Mouse (Mus musculus) megakaryocyte-erythroid progenitor cell, adult 5-6 weeks (primary cell): Measurements from ENCODE around the gene Tle4. TPM values are rescaled to one million over a fixed set of nuclear protein-coding genes. Genes with fewer than 3 reads are reported as not detected.

Experiments
- ATAC-seq: replicated peaks from 2 replicates; pipeline ENCODE4 v1.8.0; 2016; ENCODE audit warnings: mild to moderate bottlenecking, inconsistent platforms; ENCODE audit not compliant: severe bottlenecking, poor library complexity, low FRiP score, low TSS enrichment
- total RNA-seq, 2 experiments: library from RNA; stranded (forward) in 1 of 2; stranded (reverse) in 1 of 2; fragments of 200-1000, 215-1000 nt in 1 of 2; fragments of >200 nt in 1 of 2; fragmentation: Nextera tagmentation in 1 of 2; gene quantifications; 2 replicates each; pipeline ENCODE4 v1.2.3; 2014 to 2017

Gene Tle4
- total RNA-seq, 2 experiments from 2014 or later, result 8.7 to 18.2 TPM

DNA sequence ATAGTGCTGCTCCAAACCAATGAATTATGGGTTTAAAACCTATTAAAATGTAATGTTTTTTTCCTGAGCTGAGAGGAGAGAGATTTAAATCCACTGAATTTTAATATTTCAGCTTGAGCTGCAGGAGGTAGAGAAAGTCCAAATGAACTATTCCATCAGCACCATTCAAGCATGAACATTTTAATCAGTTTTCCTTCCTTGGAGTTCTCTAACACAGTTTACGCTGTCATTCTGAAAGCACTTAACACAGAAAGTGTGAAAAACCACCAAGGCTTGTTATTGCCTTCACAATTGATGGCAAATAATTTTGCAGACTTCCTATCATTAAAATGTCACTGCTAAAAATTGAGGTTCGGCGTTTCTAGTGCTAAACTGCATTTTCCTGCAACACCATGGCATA lies 57.2 kb downstream of the Tle4 start:
- no peak for ATAC-seq

- no peak for ATAC-seq
Observed at GRCm38 (mm10) chr19:14536676-14537075, 61.2 kb downstream of the Tle4 start.

DNA sequence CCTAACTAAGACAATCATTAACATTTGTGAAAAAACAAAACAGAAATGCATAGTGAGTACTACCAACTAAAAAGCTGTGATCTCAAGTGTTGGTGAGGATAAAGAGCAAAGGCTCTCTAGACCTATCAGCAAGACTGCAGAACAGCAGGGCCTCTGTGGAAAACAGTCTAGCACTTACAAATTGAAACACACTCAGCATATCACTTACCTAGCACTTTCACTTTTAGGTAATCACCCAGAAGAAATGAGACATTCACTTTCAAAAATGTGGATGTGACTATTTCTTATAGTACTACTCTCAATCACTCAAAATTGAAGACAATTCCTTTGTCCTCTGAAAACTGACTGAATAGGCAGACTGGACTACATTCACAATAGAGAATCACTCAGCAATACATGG lies 63.4 kb downstream of the Tle4 start:
- ATAC-seq, result no peak

DNA sequence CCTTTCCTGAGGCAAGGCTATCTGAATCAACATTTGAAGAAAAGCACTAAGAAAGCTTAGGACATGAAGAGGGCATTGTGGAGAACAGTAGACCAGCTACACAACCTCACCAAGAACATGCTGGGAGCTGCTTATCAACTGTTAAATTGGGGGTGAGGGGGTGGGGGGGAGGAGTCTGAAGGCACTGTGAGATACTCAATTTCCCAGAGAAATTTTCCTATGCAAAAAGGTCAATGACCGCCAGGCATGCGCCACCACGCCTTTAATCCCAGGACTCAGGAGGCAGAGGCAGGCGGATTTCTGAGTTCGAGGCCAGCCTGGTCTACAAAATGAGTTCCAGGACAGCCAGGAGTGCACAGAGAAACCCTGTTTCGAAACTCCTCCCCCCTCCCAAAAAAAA lies 65.0 kb downstream of the Tle4 start:
- ATAC-seq, result no peak

DNA sequence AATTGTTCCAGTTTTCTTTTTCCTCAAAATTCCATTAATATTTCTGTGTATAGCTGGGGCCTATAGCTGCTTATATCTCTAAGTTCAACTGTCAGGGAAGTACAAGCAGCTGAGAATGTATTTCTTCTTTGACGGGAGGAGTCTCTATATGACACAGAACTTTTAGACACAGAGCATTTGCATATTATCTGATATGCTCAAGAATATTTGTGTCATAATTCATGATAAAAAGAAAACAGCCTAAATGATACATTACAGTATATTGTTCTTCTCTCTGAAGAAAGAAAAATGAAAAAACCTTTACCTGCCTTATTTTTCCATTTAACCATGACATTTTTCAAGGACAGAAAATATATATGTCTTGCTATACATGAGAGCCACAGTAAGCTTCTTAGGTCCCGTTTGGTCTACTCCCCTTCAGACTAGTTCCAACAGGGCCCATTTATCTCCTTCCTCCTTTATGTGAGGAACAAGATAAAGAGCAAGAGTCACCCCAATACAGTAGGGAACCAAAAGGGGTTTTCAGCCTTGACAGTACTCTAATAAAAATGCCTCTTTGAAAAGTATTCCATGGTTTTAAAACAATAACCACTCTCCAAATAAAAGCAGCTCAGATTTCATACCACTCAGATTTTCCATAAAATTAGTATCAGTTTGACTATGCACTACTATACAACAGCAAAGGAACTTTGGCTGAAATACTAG lies 77.6 kb downstream of the Tle4 start:
- ATAC-seq, result no peak

DNA sequence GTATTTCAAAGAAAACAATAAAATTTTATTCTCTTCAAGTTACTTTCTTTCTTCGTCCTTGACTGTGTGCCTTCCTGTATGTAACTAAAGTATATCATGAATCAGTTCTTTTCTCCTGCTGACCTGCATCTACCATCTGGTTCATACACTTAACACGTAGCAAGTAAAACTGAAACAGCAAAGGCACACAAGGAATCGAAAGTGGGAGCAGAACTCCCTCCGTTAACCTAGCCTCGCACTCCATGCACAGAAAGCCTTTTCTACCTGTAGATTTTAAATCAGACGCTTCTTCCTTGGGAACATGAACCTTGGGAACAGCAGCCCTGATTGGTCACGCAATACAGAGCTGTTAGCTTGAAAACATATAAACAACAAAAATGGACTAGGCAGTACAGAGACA lies 78.7 kb downstream of the Tle4 start:
- no peak for ATAC-seq

DNA sequence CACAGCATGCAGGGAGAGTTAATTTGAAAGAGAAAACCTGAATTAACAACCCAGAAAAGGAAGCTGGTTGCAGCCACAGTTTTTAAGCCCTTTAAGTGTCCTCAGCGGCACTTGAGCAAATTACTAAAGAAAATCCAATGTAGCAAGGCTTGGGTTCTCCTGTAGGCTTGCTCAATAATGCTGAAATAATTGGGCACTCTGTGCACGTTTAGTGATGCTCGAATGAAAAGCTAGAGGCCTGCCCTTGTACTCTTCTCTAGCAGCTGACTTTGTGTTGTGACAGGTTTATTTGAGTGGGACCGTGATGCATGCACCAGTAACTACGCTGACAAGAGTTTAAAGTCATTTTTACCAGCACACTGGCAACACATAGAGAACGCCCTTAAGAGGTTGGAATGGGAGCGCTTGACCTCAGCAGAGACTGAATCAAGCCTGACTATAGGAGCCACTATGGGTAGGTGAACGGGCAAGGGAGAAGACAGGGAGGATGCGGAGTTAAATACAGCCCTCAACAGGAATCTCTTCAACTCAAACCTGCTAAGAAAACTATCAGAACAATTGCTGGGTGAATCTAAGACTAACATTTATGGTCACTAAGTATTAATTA lies 79.3 kb downstream of the Tle4 start:
- ATAC-seq, result no peak

- ATAC-seq, result no peak
Observed at GRCm38 (mm10) chr19:14516420-14516819, 81.4 kb downstream of the Tle4 start.

GRCm38 (mm10) chr19:14508819-14509218 lies 89.0 kb downstream of the Tle4 start:
- no peak for ATAC-seq

DNA sequence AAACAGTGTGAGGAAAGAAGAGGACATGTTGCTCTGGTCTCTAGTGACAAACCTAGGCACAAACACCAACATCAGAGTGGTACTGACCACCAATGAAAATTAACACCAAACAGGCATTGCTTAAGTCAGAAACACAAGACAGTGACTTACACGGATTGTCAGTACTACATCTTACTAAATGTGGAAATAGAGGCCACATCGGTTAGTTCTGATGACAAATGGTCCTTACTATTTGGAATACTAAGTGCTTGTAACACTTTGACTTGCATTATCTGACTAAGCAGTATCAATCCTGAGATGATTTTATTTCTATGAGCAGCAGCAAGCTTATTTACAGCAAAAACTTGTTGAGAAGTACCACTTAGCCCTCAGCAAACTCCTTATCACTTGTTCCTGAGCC lies 89.9 kb downstream of the Tle4 start:
- ATAC-seq, result no peak

GRCm38 (mm10) chr19:14506875-14507670 lies 90.8 kb downstream of the Tle4 start:
- no peak for ATAC-seq

- no peak; the same call in 1 of the 2 replicates for ATAC-seq
Observed at GRCm38 (mm10) chr19:14505885-14506548, 91.8 kb downstream of the Tle4 start.

GRCm38 (mm10) chr19:14505401-14505800 lies 92.5 kb downstream of the Tle4 start:
- no peak for ATAC-seq

DNA sequence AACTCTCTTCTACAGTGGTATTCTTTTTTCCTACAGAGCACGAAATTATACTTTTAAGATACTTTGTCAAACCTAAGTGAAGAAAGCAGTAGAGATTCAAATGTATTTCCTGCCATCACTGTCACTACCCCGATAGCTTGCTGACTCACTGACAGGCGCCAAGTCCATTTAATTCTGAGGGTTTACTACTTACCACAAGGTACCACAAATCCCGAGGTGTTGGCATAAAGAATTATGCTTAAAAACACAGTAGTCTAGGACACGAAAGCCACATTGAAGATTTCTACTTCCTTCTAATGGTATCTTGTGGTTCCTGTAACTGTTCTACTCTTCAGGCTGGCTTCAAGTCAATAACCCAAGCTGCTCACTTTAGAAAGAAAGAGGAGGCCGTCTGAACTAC lies 94.0 kb downstream of the Tle4 start:
- ATAC-seq, result no peak

DNA sequence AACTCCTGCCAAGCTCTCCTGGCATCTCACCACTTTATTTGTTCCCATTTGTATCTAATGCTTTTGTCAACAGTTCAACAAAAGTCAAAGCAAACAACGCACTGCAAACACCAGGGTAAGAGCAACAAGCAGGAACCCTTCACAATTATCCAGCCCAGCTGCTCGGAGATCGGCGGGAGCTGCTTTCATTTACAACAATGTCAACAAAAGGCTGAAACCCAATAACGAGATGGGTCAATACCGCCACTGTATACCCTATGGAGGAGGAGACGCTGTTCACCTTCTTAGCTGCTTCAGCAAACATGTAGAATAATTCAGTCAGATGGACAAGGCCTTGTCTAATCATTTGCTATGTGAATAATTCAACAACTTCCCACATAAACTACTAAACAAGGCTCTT lies 95.6 kb downstream of the Tle4 start:
- no peak for ATAC-seq

- ATAC-seq, result no peak
Observed at GRCm38 (mm10) chr19:14499835-14500425, 97.9 kb downstream of the Tle4 start.

- ATAC-seq, result no peak
Observed at GRCm38 (mm10) chr19:14493047-14493446, 104.8 kb downstream of the Tle4 start.

DNA sequence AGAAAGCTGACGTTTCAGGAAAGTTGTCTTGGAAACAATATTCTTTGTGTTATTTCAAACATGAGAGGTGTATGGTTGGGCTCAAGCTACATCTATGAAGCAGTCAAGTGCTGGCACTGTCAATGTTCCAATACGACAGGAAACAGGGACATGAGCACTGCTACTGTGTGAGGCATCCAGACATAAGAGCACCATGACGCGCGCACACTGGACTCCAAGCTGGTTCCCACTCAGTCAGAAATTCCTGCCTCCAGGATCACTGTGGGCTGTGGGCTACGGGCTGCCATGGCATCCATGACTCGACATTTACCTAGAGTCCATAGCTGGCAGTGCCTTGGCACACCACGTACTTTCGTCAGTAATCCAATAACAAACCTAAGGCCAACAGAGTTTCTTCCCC lies 110.7 kb downstream of the Tle4 start:
- ATAC-seq, result no peak

DNA sequence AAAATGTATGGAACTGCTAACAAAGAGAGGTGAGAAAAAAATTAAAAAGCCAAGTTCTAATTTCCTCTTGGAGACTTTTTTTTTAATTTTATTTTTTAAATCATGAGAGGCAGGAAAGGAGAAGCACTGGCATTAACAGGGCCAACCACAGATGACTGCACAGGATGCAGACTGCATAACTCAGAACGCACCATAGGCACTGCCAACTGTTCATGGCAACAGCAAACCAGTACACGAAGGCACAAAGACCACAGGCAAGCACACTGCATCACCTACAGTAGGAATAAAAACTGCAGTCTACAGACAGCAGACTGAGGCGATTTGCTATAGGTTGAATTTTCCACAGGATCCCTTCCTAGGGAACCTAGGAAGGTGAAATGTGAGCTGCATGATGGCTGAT lies 112.7 kb downstream of the Tle4 start:
- no peak for ATAC-seq
